Mouse (Mus musculus) kidney, embryonic 16.5 days (tissue): ENCODE measurements around the gene Kdelc1. TPM values are rescaled to one million over a fixed set of nuclear protein-coding genes. Genes with fewer than 3 reads are reported as not detected.

Source experiments
- ATAC-seq: fragments of 200-750 bp; cut with Nextera tagmentation; 2 replicates; pipeline ENCODE4 v1.8.0; 2017; ENCODE audit warnings: moderate TSS enrichment; ENCODE audit not compliant: low FRiP score, low TSS enrichment
- H3K27ac ChIP-seq: fragments of 300-500 bp; sonication (generic); 2 replicates; pipeline ENCODE4 v1.5.1; 2014; ENCODE audit warnings: low read length
- H3K27me3 ChIP-seq: fragments of 300-500 bp; sonication (generic); 2 replicates; pipeline ENCODE4 v1.6.1; 2014; ENCODE audit warnings: low read length, control low read depth, mixed read lengths; ENCODE audit not compliant: insufficient read depth
- H3K36me3 ChIP-seq: fragments of 300-500 bp; sonication (generic); 2 replicates; pipeline ENCODE4 v1.6.1; 2014; ENCODE audit warnings: low read length, control low read depth, mixed read lengths; ENCODE audit not compliant: insufficient read depth
- H3K4me1 ChIP-seq: fragments of 300-500 bp; sonication (generic); 2 replicates; pipeline ENCODE4 v1.6.1; 2014; ENCODE audit warnings: low read length, control low read depth, mixed read lengths; ENCODE audit not compliant: insufficient read depth
- H3K4me2 ChIP-seq: fragments of 300-500 bp; sonication (generic); replicated peaks from 2 replicates; pipeline ENCODE4 v1.6.1; 2014; ENCODE audit warnings: low read depth, low read length
- H3K4me3 ChIP-seq: fragments of 300-500 bp; sonication (generic); 2 replicates; pipeline ENCODE4 v1.5.1; 2014; ENCODE audit warnings: mild to moderate bottlenecking, low read length
- H3K9ac ChIP-seq: fragments of 300-500 bp; sonication (generic); replicated peaks from 2 replicates; pipeline ENCODE4 v1.6.1; 2014; ENCODE audit warnings: low read length
- H3K9me3 ChIP-seq: fragments of 300-500 bp; sonication (generic); 2 replicates; pipeline ENCODE4 v1.6.1; 2016; ENCODE audit warnings: low read length, control low read depth
- WGBS: fragments of 180-500 bp; shearing (Covaris S2); extraction: QIAGEN DNeasy Blood & Tissue Kit; methylation state at CpG from one replicate; pipeline ENCODE4 v1.1.7; 2014; 5-methylcytosine and 5-hydroxymethylcytosine counted together
- polyA plus RNA-seq: library from polyadenylated mRNA; unstranded; fragments of >200 nt; fragmentation: Nextera tagmentation; extraction: Ambion mirVana; gene quantifications from 2 replicates; pipeline ENCODE4 v1.2.1, GENCODE M21; 2015

Gene Kdelc1
- polyA plus RNA-seq, 1 experiment from 2014 or later, result 70.6 TPM

- H3K9me3 ChIP-seq, result no peaks in the 10 kb centered on the region
- H3K27me3 ChIP-seq, result no peaks in the 10 kb centered on the region
- no peak overlapping the region for H3K9ac ChIP-seq
- WGBS, result 80% methylated on average over 4 of the region's 4 CpGs
- H3K4me2 ChIP-seq, result no peak overlapping the region
- ATAC-seq, result no peak
- H3K27ac ChIP-seq, result no peak overlapping the region
- H3K4me1 ChIP-seq, result no peaks in the 10 kb centered on the region
- peaks cover 30% of the 10 kb centered on the region; the same call in 1 of the 2 replicates for H3K36me3 ChIP-seq
- H3K4me3 ChIP-seq, result no peak overlapping the region
These were observed 21.6 kb upstream of the Kdelc1 start for GRCm38 (mm10) chr1:44140232-44140631.

- Histone ChIP-seq H3K4me2 (no peak overlapping the region), H3K4me3 (no peak overlapping the region), H3K9me3 (no peaks in the 10 kb centered on the region), H3K27me3 (no peaks in the 10 kb centered on the region), H3K4me1 (no peaks in the 10 kb centered on the region), H3K36me3 (peaks cover 29% of the 10 kb centered on the region), H3K27ac (no peak overlapping the region), H3K9ac (no peak overlapping the region)
- WGBS, result 81% methylated on average over 4 of the region's 4 CpGs
- no peak for ATAC-seq
These were observed 11.4 kb upstream of the Kdelc1 start for GRCm38 (mm10) chr1:44129929-44130581.

- H3K4me2 ChIP-seq, result no peak overlapping the region
- H3K27ac ChIP-seq, result no peak overlapping the region
- WGBS, result 98% methylated on average over 4 of the region's 4 CpGs
- no peak for ATAC-seq
- H3K4me1 ChIP-seq, result peaks cover 5% of the 10 kb centered on the region; the same call in 1 of the 2 replicates
- no peaks in the 10 kb centered on the region for H3K27me3 ChIP-seq
- no peaks in the 10 kb centered on the region for H3K9me3 ChIP-seq
- H3K36me3 ChIP-seq, result peaks cover 18% of the 10 kb centered on the region; the same call in 1 of the 2 replicates
- H3K4me3 ChIP-seq, result no peak overlapping the region
- no peak overlapping the region for H3K9ac ChIP-seq
These were observed 7.0 kb upstream of the Kdelc1 start for GRCm38 (mm10) chr1:44125590-44125989.

GRCm38 (mm10) chr1:44122256-44122655 is 3.6 kb upstream of the Kdelc1 start:
- H3K4me1 ChIP-seq, result peaks cover 13% of the 10 kb centered on the region
- peaks cover 5% of the 10 kb centered on the region; the same call in 1 of the 2 replicates for H3K36me3 ChIP-seq
- 70% methylated on average over 3 of the region's 3 CpGs for WGBS
- no peak overlapping the region for H3K9ac ChIP-seq
- ATAC-seq, result no peak
- no peaks in the 10 kb centered on the region for H3K9me3 ChIP-seq
- no peak overlapping the region for H3K27ac ChIP-seq
- H3K4me3 ChIP-seq, result no peak overlapping the region
- H3K4me2 ChIP-seq, result no peak overlapping the region
- H3K27me3 ChIP-seq, result no peaks in the 10 kb centered on the region

GRCm38 (mm10) chr1:44120074-44120406 is 1.4 kb upstream of the Kdelc1 start:
- Histone ChIP-seq H3K9me3 (no peaks in the 10 kb centered on the region), H3K4me1 (peaks cover 13% of the 10 kb centered on the region), H3K4me2 (peak overlapping the region; percentile 65), H3K9ac (peak overlapping the region; percentile 86), H3K27ac (peak overlapping the region; percentile 98), H3K4me3 (peak overlapping the region; percentile 78), H3K36me3 (peaks cover 12% of the 10 kb centered on the region; the same call in 1 of the 2 replicates), H3K27me3 (no peaks in the 10 kb centered on the region)
- 5% methylated on average over 6 of the region's 6 CpGs for whole genome bisulfite sequencing
- peak; percentile 49 for ATAC-seq

GRCm38 (mm10) chr1:44119201-44120073 is 829 bp upstream of the Kdelc1 start:
- Histone ChIP-seq H3K9me3 (no peaks in the 10 kb centered on the region), H3K36me3 (peaks cover 15% of the 10 kb centered on the region; the same call in 1 of the 2 replicates), H3K27me3 (no peaks in the 10 kb centered on the region), H3K9ac (peak overlapping the region; percentile 86), H3K27ac (peak overlapping the region; percentile 98), H3K4me3 (peak overlapping the region; percentile 78), H3K4me2 (peak overlapping the region; percentile 65), H3K4me1 (peaks cover 13% of the 10 kb centered on the region)
- ATAC-seq, result peak; percentile 90
- WGBS, result under 1% methylated on average over 42 of the region's 43 CpGs

- peak overlapping the region; percentile 24 for H3K4me3 ChIP-seq
- H3K9ac ChIP-seq, result 0 out of 2 replicates have a peak overlapping the region, but pooled peaks have one; percentile 48
- peaks cover 13% of the 10 kb centered on the region for H3K4me1 ChIP-seq
- H3K4me2 ChIP-seq, result peak overlapping the region; percentile 46
- no peaks in the 10 kb centered on the region for H3K9me3 ChIP-seq
- no peaks in the 10 kb centered on the region for H3K27me3 ChIP-seq
- H3K36me3 ChIP-seq, result peaks cover 23% of the 10 kb centered on the region
- ATAC-seq, result no peak
- no peak overlapping the region for H3K27ac ChIP-seq
These were observed 1.0 kb downstream of the Kdelc1 start for GRCm38 (mm10) chr1:44117571-44117970.

- Histone ChIP-seq H3K27ac (no peak overlapping the region), H3K9ac (peak overlapping the region; percentile 58), H3K4me3 (peak overlapping the region; percentile 92), H3K9me3 (no peaks in the 10 kb centered on the region), H3K36me3 (peaks cover 17% of the 10 kb centered on the region), H3K4me1 (peaks cover 11% of the 10 kb centered on the region), H3K4me2 (peak overlapping the region; percentile 66), H3K27me3 (no peaks in the 10 kb centered on the region)
- 0 out of 2 replicates have a peak, but pooled peaks have one; percentile 46 for ATAC-seq
- WGBS, result 16% methylated on average over 5 of the region's 5 CpGs
These were observed 15.7 kb downstream of the Kdelc1 start for GRCm38 (mm10) chr1:44102939-44103338.

- Histone ChIP-seq H3K27me3 (no peaks in the 10 kb centered on the region), H3K4me2 (peak within 1 kb of the TSS; percentile 66), H3K4me3 (peak within 1 kb of the TSS; percentile 92), H3K9me3 (no peaks in the 10 kb centered on the region), H3K4me1 (peaks cover 11% of the 10 kb centered on the region), H3K9ac (peak within 1 kb of the TSS; percentile 81), H3K36me3 (peaks cover 16% of the 10 kb centered on the region), H3K27ac (peak within 1 kb of the TSS; percentile 96)
- WGBS, result under 1% methylated on average over 55 of the region's 55 CpGs
- ATAC-seq, result peak; percentile 98
These were observed 16.3 kb downstream of the Kdelc1 start, which contains the start of gene Tex30 for GRCm38 (mm10) chr1:44102259-44102717. Gene Tex30 (minus strand): TSS chr1:44102441.
